Mouse (Mus musculus) midbrain, embryonic 13.5 days (tissue): ENCODE data around the gene Dusp11. TPM values are rescaled to one million over a fixed set of nuclear protein-coding genes. Genes with fewer than 3 reads are reported as not detected.
"Not testable (repeated sequence)": the region's sequence is repeated elsewhere in the genome, so short reads cannot be mapped to it uniquely, and the experiment has no call there.

Experiments used
- ATAC-seq: fragments of 200-750 bp; cut with Nextera tagmentation; 2 replicates; pipeline ENCODE4 v1.8.0; 2017; ENCODE audit warnings: mild to moderate bottlenecking, moderate TSS enrichment, moderate library complexity
- H3K27ac ChIP-seq: fragments of 300-500 bp; sonication (generic); 2 replicates; pipeline ENCODE4 v1.5.1; 2015; ENCODE audit warnings: inconsistent platforms, mild to moderate bottlenecking, moderate library complexity
- H3K27me3 ChIP-seq: fragments of 300-500 bp; sonication (generic); 2 replicates; pipeline ENCODE4 v1.6.1; 2015; ENCODE audit warnings: mild to moderate bottlenecking, inconsistent platforms
- H3K36me3 ChIP-seq: fragments of 300-500 bp; sonication (generic); 2 replicates; pipeline ENCODE4 v1.6.1; 2015; ENCODE audit warnings: mild to moderate bottlenecking, inconsistent platforms
- H3K4me1 ChIP-seq: fragments of 300-500 bp; sonication (generic); replicated peaks from 2 replicates; pipeline ENCODE4 v1.6.1; 2015; ENCODE audit warnings: inconsistent platforms
- H3K4me2 ChIP-seq: fragments of 300-500 bp; sonication (generic); replicated peaks from 2 replicates; pipeline ENCODE4 v1.6.1; 2015; ENCODE audit warnings: moderate library complexity, mild to moderate bottlenecking, inconsistent platforms
- H3K4me3 ChIP-seq: fragments of 300-500 bp; sonication (generic); replicated peaks from 2 replicates; pipeline ENCODE4 v1.5.1; 2015; ENCODE audit warnings: mild to moderate bottlenecking, inconsistent platforms
- H3K9ac ChIP-seq: fragments of 300-500 bp; sonication (generic); replicated peaks from 2 replicates; pipeline ENCODE4 v1.6.1; 2015; ENCODE audit warnings: mild to moderate bottlenecking, inconsistent platforms
- H3K9me3 ChIP-seq: fragments of 300-500 bp; sonication (generic); 2 replicates; pipeline ENCODE4 v1.6.1; 2016; ENCODE audit warnings: mild to moderate bottlenecking, inconsistent platforms
- WGBS: fragments of 180-500 bp; shearing (Covaris S2); methylation state at CpG from one replicate; pipeline ENCODE4 v1.1.7; 2015; 5-methylcytosine and 5-hydroxymethylcytosine counted together
- polyA plus RNA-seq: library from polyadenylated mRNA; unstranded; fragments of >200 nt; fragmentation: Nextera tagmentation; extraction: Ambion mirVana; gene quantifications from 2 replicates; pipeline ENCODE4 v1.2.1, GENCODE M21; 2015

The Dusp11 gene
- polyA plus RNA-seq, 1 experiment from 2014 or later, result 51.3 TPM

- Histone ChIP-seq H3K4me2 (no peak overlapping the region), H3K27me3 (no peaks in the 10 kb centered on the region), H3K9me3 (no peaks in the 10 kb centered on the region), H3K4me1 (0 out of 2 replicates have a peak, but pooled peaks cover 2% of the 10 kb centered on the region), H3K4me3 (no peak overlapping the region), H3K36me3 (no peaks in the 10 kb centered on the region), H3K9ac (no peak overlapping the region), H3K27ac (no peak overlapping the region)
- ATAC-seq, result no peak
- 82% methylated on average over 3 of the region's 3 CpGs for WGBS
These were observed 53.1 kb downstream of the Dusp11 start for GRCm38 (mm10) chr6:85908341-85908740.

- not testable (repeated sequence) for H3K27me3 ChIP-seq, H3K4me3 ChIP-seq, ATAC-seq, H3K4me1 ChIP-seq, H3K9ac ChIP-seq, H3K36me3 ChIP-seq, H3K4me2 ChIP-seq, H3K9me3 ChIP-seq, H3K27ac ChIP-seq
- 57% methylated on average over 2 of the region's 2 CpGs for WGBS
These were observed 54.5 kb downstream of the Dusp11 start for GRCm38 (mm10) chr6:85906911-85907351.

- not testable (repeated sequence) for H3K4me1 ChIP-seq, H3K27me3 ChIP-seq, H3K27ac ChIP-seq, H3K9me3 ChIP-seq, H3K36me3 ChIP-seq
- peak within 1 kb of the TSS; percentile 31 for H3K4me3 ChIP-seq
- H3K9ac ChIP-seq, result 0 out of 2 replicates have a peak within 1 kb of the TSS, but pooled peaks have one; percentile 7
- peak; percentile 87 for ATAC-seq
- H3K4me2 ChIP-seq, result peak within 1 kb of the TSS; percentile 46
- WGBS, result 15% methylated on average over 20 of the region's 20 CpGs
These were observed 56.8 kb downstream of the Dusp11 start, which contains the start of gene Nat8f4 for GRCm38 (mm10) chr6:85904642-85905061. Gene Nat8f4, minus strand, starts transcription at chr6:85904884.

GRCm38 (mm10) chr6:85902303-85902702, 59.2 kb downstream of the Dusp11 start:
- H3K9ac ChIP-seq, result no peak overlapping the region

GRCm38 (mm10) chr6:85898596-85899475, 62.6 kb downstream of the Dusp11 start:
- H3K4me3 ChIP-seq, H3K9ac ChIP-seq, H3K27me3 ChIP-seq, H3K9me3 ChIP-seq, H3K4me1 ChIP-seq, H3K27ac ChIP-seq, H3K36me3 ChIP-seq, ATAC-seq, H3K4me2 ChIP-seq: not testable (repeated sequence)
- WGBS, result 82% methylated on average over 6 of the region's 8 CpGs

More at GRCm38 (mm10) chr6:85902303-85902702, 59.2 kb downstream of the Dusp11 start:
- H3K9me3 ChIP-seq, result no peaks in the 10 kb centered on the region
- WGBS, result 94% methylated on average over 2 of the region's 2 CpGs
- H3K36me3 ChIP-seq, result no peaks in the 10 kb centered on the region
- no peak for ATAC-seq
- H3K4me3 ChIP-seq, result no peak overlapping the region
- no peaks in the 10 kb centered on the region for H3K27me3 ChIP-seq
- 0 out of 2 replicates have a peak, but pooled peaks cover 2% of the 10 kb centered on the region for H3K4me1 ChIP-seq
- H3K4me2 ChIP-seq, result no peak overlapping the region
- H3K27ac ChIP-seq, result no peak overlapping the region

- WGBS, result 76% methylated on average over 25 of the region's 25 CpGs
- H3K36me3 ChIP-seq, ATAC-seq: not testable (repeated sequence)
These were observed 66.3 kb downstream of the Dusp11 start for GRCm38 (mm10) chr6:85895061-85895648.

More at GRCm38 (mm10) chr6:85895061-85895648, 66.3 kb downstream of the Dusp11 start:
- H3K4me3 ChIP-seq, H3K27ac ChIP-seq, H3K27me3 ChIP-seq, H3K4me2 ChIP-seq, H3K9me3 ChIP-seq, H3K9ac ChIP-seq, H3K4me1 ChIP-seq: not testable (repeated sequence)

Other genes starting within 250 kb of the Dusp11 start
- gene Nat8f7, start 248.5 kb downstream of the Dusp11 start, polyA plus RNA-seq, result not detected in 2 replicates
- gene Nat8f3, start 195.9 kb downstream of the Dusp11 start, polyA plus RNA-seq, result 0.30 and 0.41 TPM in 2 replicates
- not detected in 2 replicates for gene Nat8f6, start 140.7 kb downstream of the Dusp11 start, polyA plus RNA-seq
- 0.22 TPM in 1 of 2 replicates, not detected in the other for gene Nat8f5, start 140.7 kb downstream of the Dusp11 start, polyA plus RNA-seq
- not detected in 2 replicates for gene Nat8, start 129.6 kb downstream of the Dusp11 start, polyA plus RNA-seq
- gene Nat8f2, start 92.5 kb downstream of the Dusp11 start, polyA plus RNA-seq, result not detected in 2 replicates
- 7.0 TPM in 2 replicates for gene Nat8f4, start 56.8 kb downstream of the Dusp11 start, polyA plus RNA-seq
- gene Tprkb, start 49.8 kb downstream of the Dusp11 start, polyA plus RNA-seq, result 41.0 and 52.0 TPM in 2 replicates
- 14.0 and 15.7 TPM in 2 replicates for gene Nat8f1, start 46.0 kb downstream of the Dusp11 start, polyA plus RNA-seq
- not detected in 2 replicates for gene Figla, start 54.5 kb upstream of the Dusp11 start, polyA plus RNA-seq
- 200 and 208 TPM in 2 replicates for gene Add2, start 67.0 kb upstream of the Dusp11 start, polyA plus RNA-seq
- gene Tgfa, start 233.6 kb upstream of the Dusp11 start, polyA plus RNA-seq, result 3.8 TPM in 2 replicates